Mouse (Mus musculus): ENCODE results near the gene Evx1. TPM values are rescaled to one million over a fixed set of nuclear protein-coding genes. Genes with fewer than 3 reads are reported as not detected.

Gene Evx1
- 1.5 and 3.7 TPM in 2 replicates for polyA plus RNA-seq (2012; rRNA removed)

DNA sequence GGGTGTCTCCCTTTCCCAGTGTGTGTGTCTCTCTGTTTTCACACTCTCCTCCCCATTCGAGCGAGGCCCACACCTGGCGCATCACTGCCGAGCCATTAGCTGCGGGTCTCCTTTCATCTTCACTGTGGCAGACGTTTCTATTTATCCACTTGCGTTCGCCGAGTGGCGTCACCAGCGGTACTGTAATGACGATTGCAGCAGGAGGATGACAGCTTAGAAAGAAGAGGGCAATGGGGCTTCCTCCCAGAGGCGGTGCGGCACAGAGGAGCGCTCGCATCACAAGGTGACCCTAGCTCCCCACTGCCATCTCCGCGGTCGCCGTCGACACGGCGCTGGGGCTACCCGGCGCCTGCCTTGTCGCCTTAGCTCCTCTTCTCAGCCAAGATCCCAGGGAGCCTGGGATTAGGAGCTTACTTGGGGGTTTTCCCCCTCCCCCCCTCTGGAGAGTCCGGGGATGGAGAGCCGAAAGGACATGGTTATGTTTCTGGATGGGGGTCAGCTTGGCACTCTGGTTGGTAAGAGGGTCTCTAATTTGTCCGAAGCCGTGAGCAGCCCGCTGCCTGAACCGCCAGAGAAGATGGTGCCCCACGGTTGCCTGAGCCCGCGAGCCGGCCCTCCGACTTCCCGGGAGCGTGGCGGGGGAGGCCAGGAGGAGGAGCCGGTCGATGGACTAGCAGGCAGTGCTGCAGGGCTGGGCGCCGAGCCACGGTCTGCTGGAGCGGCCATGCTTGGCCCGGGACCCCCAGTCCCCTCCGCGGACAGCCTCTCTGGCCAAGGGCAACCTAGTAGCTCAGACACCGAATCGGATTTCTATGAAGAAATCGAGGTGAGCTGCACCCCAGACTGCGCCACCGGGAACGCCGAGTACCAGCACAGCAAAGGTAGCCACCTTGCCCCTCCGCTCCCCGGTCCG lies at the start of gene Evx1:
Gene Evx1, plus strand, starts transcription at position 108 of the 913 bp plus-strand sequence.
- peak; percentile 49 for DNase-seq (ENCODE audit: low read depth)
- TF ChIP-seq CTCF (IDR thresholded peaks at IDR 0.05; ENCODE audit: borderline replicate concordance, extremely low read depth, insufficient read depth, insufficient read length), result no peak
- TF ChIP-seq POLR2A (IDR thresholded peaks at IDR 0.05; ENCODE audit: borderline replicate concordance, extremely low read depth, insufficient read depth, insufficient read length, poor library complexity, severe bottlenecking), result no peak

DNA sequence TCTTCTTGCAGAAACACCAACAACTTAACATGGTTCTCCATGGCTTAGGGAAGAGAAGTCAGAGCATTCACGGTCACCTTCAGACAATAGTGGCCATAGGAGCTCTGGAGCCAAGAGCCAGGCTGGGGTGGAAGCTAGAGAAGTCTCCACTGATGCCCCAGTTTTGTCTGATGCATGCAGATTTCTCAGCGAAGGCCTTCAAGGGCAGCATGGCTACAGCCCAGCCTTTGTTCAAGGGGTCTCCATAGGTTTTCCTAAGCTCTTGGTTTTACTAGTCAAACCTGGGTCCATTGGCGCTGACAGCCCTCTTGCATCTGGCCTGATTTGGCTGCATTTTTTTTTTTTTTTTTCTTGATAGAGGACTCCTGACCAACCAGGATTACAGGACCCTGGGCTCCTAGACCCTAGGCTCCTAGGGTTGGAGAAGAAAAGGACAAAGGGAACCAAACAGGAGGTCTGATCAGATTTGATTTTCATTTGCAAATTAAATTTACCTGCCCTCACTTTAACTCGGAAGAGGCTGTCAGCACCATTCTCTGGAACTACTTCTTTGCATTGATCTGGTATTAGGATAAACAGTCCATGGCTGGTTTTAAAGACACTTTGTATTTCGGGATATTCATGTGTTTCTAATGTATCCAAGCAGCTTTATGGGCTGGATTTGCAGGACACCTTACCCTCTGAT lies 49.0 kb upstream of the Evx1 start:
- no peak for TF ChIP-seq POLR2A (IDR thresholded peaks at IDR 0.05; ENCODE audit: borderline replicate concordance, extremely low read depth, insufficient read depth, insufficient read length, poor library complexity, severe bottlenecking)
- no peak for TF ChIP-seq CTCF (IDR thresholded peaks at IDR 0.05; ENCODE audit: borderline replicate concordance, extremely low read depth, insufficient read depth, insufficient read length)

DNA sequence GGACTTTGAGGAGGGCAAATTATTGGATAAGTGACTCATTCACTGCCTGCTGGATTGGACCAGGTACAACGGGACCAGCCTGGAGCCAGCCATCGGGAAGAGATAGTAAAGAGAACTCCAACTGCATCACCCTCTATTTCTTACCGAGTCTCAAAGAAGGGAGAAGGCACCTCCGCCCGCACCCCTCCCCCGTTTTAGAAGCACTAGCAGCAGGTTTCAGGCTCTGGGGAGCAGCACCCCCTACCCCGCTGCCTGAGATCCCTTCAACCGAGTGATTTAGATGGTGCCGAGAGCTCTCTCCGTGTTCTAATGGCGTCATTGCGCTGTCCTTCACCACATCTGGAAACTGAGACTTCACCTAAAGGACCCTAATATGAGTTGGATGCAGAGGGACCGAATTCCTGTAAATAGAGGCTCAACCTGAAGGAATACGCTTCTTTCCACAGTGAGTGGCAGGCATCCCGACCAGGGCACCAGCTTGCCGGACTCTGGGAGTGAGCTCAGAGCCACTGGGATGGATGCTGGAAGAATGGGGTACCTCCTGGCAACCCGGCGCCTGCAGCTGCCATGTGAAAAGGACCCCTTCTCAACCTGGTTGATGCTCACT lies 47.9 kb upstream of the Evx1 start:
- TF ChIP-seq CTCF (IDR thresholded peaks at IDR 0.05; ENCODE audit: borderline replicate concordance, extremely low read depth, insufficient read depth, insufficient read length), result no peak
- TF ChIP-seq POLR2A (IDR thresholded peaks at IDR 0.05; ENCODE audit: borderline replicate concordance, extremely low read depth, insufficient read depth, insufficient read length, poor library complexity, severe bottlenecking), result no peak
- DNase-seq (ENCODE audit: low read depth), result no peak

More for the DNA sequence above, 49.0 kb upstream of the Evx1 start:
- no peak for DNase-seq (ENCODE audit: low read depth)

DNA sequence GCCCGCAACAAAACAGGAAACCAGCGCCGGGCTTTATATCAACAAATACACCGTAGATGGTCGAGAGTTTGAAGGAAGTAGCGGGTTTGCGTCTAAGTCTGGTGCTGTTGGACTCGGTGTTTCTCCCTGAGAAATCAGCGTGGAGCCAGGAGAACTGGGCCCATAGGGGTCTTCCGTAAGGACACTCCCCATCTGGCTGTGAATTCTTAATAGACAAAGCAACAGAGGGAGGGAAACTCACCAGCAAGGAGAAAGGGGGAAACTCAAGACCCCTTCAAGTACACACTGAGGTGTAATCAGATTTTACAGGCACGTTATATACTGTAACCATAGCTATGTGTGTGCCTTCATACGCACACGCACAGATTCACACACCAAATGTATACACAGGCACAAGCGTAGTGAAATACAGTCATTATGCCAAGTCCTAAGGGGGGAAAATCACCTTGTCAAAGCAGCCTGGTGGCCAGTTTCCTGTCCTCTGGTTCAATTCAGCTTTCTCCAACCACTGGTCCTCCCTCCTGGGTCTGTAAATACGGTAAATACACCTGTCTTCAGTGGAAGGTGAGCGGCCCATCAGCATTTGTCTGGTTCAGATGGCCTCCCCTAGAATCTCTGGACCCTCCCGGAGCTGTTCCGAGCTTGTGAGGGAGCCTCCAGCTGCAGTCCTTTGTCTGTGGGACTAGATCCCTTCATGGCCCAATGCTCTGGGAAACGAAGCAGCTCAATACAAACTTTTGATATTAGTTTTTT lies 47.2 kb upstream of the Evx1 start:
- no peak for TF ChIP-seq CTCF (IDR thresholded peaks at IDR 0.05; ENCODE audit: borderline replicate concordance, extremely low read depth, insufficient read depth, insufficient read length)
- no peak for TF ChIP-seq POLR2A (IDR thresholded peaks at IDR 0.05; ENCODE audit: borderline replicate concordance, extremely low read depth, insufficient read depth, insufficient read length, poor library complexity, severe bottlenecking)
- DNase-seq (ENCODE audit: low read depth), result no peak

DNA sequence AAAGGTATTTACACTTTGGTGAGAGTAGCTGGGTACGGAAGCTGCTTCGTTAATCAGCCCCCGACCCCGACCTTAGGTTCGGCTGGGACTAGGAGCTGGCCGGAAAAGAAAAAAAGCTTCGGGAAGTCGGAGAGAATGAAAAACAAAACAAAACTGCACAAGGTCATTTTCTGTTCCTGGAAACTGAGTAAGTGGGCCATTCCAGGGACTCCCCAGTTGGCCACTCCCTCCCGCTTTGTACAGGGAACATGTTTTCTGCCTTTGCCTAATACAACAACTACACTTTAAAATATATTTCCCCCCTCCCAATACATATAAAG lies 46.7 kb upstream of the Evx1 start:
- TF ChIP-seq POLR2A (IDR thresholded peaks at IDR 0.05; ENCODE audit: borderline replicate concordance, extremely low read depth, insufficient read depth, insufficient read length, poor library complexity, severe bottlenecking), result no peak
- TF ChIP-seq CTCF (IDR thresholded peaks at IDR 0.05; ENCODE audit: borderline replicate concordance, extremely low read depth, insufficient read depth, insufficient read length), result no peak
- DNase-seq (ENCODE audit: low read depth), result no peak

DNA sequence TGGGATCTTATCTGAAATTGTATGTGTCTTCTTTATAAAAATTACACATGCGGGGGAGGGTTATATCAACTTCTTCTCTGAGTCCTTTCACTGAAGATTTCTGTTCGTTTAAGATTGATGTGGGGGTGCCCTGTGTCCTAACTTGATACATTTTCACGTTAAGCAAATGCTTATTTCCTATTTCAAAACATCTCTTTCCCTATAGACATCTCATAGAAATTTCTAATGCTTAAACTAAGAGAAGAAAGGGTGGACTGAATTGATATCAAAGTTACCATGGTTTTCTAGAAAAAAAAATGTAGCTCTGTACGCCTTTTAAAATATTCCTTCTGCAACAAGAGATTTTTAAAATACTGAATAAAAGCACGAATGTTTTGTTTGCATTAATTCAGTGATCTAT lies 46.1 kb upstream of the Evx1 start:
- no peak for DNase-seq (ENCODE audit: low read depth)
- TF ChIP-seq POLR2A (IDR thresholded peaks at IDR 0.05; ENCODE audit: borderline replicate concordance, extremely low read depth, insufficient read depth, insufficient read length, poor library complexity, severe bottlenecking), result no peak
- no peak for TF ChIP-seq CTCF (IDR thresholded peaks at IDR 0.05; ENCODE audit: borderline replicate concordance, extremely low read depth, insufficient read depth, insufficient read length)

DNA sequence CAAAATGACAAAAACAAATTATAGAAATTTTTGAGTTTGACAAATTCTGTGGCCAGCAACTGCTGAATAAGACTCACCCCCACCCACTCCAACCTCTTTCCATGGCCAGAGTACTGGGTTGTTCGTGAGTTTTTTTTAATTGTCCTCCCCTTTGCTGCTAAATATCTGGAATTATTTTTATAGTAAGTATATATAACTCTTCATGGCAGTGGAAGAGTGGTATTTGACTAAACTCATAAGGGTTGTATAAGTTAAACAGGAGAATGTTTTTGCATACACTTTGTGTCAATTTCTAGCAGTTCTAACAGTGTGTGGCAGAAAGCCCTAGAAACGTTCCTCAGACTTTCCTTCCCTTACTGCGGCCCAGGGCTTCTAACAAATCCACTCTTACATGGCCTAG lies 45.6 kb upstream of the Evx1 start:
- no peak for DNase-seq (ENCODE audit: low read depth)
- no peak for TF ChIP-seq POLR2A (IDR thresholded peaks at IDR 0.05; ENCODE audit: borderline replicate concordance, extremely low read depth, insufficient read depth, insufficient read length, poor library complexity, severe bottlenecking)
- no peak for TF ChIP-seq CTCF (IDR thresholded peaks at IDR 0.05; ENCODE audit: borderline replicate concordance, extremely low read depth, insufficient read depth, insufficient read length)

DNA sequence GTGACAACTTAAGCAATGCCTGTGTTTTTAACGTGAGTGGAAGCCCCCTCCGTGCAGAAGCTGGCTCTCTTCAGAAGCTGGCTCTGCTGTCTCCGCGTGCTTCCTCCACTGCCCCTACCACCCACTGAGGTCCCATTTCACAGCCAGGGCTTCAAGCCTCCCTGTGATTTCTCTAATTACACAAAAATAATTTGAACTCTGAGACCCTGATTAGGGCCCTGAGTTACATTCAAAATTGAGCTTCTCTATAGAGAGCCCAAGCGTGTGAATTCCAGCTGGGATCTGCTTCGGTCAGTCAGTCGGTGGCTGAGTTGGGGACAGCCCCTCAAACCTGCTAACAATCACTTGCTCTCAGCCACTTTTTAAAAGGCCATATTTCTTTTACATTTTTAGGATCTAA lies 45.0 kb upstream of the Evx1 start:
- TF ChIP-seq POLR2A (IDR thresholded peaks at IDR 0.05; ENCODE audit: borderline replicate concordance, extremely low read depth, insufficient read depth, insufficient read length, poor library complexity, severe bottlenecking) (no peak), CTCF (IDR thresholded peaks at IDR 0.05; ENCODE audit: borderline replicate concordance, extremely low read depth, insufficient read depth, insufficient read length) (no peak)
- DNase-seq (ENCODE audit: low read depth), result no peak

DNA sequence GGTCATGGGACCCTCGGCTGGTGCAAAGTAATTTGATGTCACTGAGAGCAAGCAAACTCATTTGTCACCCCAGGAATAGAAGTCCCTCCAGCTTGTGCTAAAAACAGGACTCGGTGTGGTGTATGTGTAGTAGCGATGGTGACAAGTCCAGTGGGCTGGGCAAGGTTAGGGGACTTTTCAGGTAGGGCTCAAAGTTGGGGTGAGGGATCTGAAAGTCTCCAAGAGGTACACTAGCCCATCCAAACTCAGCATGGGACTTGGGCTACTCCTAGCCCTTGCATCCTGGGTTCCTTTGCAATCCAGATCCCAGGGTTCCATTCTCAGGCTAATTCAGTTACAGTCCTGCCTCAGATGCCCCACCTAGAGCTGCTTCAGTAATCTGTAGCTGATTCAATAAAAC lies 44.5 kb upstream of the Evx1 start:
- TF ChIP-seq POLR2A (IDR thresholded peaks at IDR 0.05; ENCODE audit: borderline replicate concordance, extremely low read depth, insufficient read depth, insufficient read length, poor library complexity, severe bottlenecking) (no peak), CTCF (IDR thresholded peaks at IDR 0.05; ENCODE audit: borderline replicate concordance, extremely low read depth, insufficient read depth, insufficient read length) (no peak)
- DNase-seq (ENCODE audit: low read depth), result no peak

DNA sequence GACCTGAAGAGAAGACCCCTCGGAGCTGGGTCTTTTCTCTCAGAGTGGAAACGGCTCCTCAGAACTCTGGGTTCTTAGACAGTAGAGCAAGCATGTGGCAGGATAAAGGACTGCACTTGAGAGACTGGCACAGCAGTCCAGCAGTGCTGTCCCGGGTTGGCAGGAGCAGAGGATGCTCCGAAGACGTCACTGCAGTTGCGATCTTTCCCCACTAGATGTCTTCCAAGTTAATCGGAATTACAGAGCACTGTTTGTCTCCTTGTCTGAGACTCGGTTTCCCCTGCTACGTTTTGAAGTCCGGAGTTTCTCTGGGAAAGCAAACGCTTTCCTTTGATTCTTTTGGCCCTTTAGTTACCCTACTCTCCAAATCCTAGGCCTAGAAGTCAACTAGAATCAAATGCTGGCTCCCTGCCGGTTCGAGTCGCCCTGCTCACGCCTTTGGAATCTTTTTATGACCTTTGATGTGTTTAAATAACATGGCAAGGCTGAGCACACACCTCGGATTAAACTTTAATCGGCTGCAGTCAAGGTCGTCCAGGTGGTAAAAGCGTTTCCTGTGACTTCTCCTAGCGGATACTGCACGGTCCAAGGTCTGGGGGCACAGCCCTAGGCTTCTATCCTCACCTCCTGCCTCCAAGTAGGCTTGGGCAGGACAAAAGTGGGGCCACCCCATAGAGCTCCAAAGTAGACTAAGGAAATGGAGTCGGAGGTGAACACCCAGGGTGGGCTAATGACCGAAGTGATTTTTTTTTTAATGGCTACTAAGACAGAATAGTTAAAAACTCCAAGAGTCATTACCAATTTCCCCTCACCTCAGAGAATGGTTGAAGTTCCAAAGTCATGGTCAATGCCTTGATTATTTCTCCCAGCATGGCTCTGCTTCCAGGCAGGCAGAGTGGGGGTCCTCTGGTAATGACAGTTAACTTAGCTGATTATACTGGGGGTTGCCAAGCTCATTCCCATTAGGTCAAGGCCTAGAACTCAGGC lies 42.5 kb upstream of the Evx1 start:
- no peak for TF ChIP-seq POLR2A (IDR thresholded peaks at IDR 0.05; ENCODE audit: borderline replicate concordance, extremely low read depth, insufficient read depth, insufficient read length, poor library complexity, severe bottlenecking)
- peak; percentile 86 for TF ChIP-seq CTCF (IDR thresholded peaks at IDR 0.05; ENCODE audit: borderline replicate concordance, extremely low read depth, insufficient read depth, insufficient read length)
- peak; percentile 82 for DNase-seq (ENCODE audit: low read depth)
